Mouse (Mus musculus) natural killer cell, adult 2 months (primary cell): ENCODE data around the gene Lrrc56.

Experiments used
- DNase-seq, 2 experiments: peaks; one replicate each; pipeline ENCODE4 v3.0.0; 2022; ENCODE audit warnings: low spot score in 2 of 2

Lrrc56 gene

GRCm38 (mm10) chr7:141193948-141194347 is at the start of gene Lrrc56, which contains the start of gene Hras:
Gene Lrrc56, plus strand, starts transcription at chr7:141194157.
Gene Hras, minus strand, starts transcription at chr7:141194005.
- DNase-seq, result peak; percentile 95 to 96

GRCm38 (mm10) chr7:141144650-141145049 is 49.3 kb upstream of the Lrrc56 start:
- no peak for DNase-seq

GRCm38 (mm10) chr7:141145403-141145802 is 48.6 kb upstream of the Lrrc56 start:
- no peak for DNase-seq

GRCm38 (mm10) chr7:141146043-141146595 is 47.8 kb upstream of the Lrrc56 start:
- no peak for DNase-seq

GRCm38 (mm10) chr7:141147044-141147443 is 46.9 kb upstream of the Lrrc56 start:
- no peak for DNase-seq

- no peak for DNase-seq
Measured at GRCm38 (mm10) chr7:141148639-141149038, 45.3 kb upstream of the Lrrc56 start.

GRCm38 (mm10) chr7:141155362-141155761 is 38.6 kb upstream of the Lrrc56 start:
- no peak for DNase-seq

- DNase-seq, result no peak
Measured at GRCm38 (mm10) chr7:141164397-141164796, 29.6 kb upstream of the Lrrc56 start.

GRCm38 (mm10) chr7:141164850-141165249 is 29.1 kb upstream of the Lrrc56 start:
- DNase-seq, result peak in 1 of 2 experiments; percentile 17

GRCm38 (mm10) chr7:141167901-141168517 is 25.9 kb upstream of the Lrrc56 start:
- DNase-seq, result no peak

- peak; percentile 66 to 72 for DNase-seq
Measured at GRCm38 (mm10) chr7:141168518-141168953, 25.4 kb upstream of the Lrrc56 start.

GRCm38 (mm10) chr7:141169300-141169699 is 24.7 kb upstream of the Lrrc56 start:
- DNase-seq, result no peak

GRCm38 (mm10) chr7:141169866-141170265 is 24.1 kb upstream of the Lrrc56 start:
- no peak for DNase-seq

- peak; percentile 86 for DNase-seq
Measured at GRCm38 (mm10) chr7:141172116-141173006, 21.6 kb upstream of the Lrrc56 start, which contains the start of gene Rnh1. Gene Rnh1, minus strand, starts transcription at chr7:141172857.

GRCm38 (mm10) chr7:141173323-141173850 is 20.6 kb upstream of the Lrrc56 start:
- no peak for DNase-seq

GRCm38 (mm10) chr7:141175068-141175467 is 18.9 kb upstream of the Lrrc56 start:
- DNase-seq, result no peak

- DNase-seq, result peak; percentile 80 to 86
Measured at GRCm38 (mm10) chr7:141176173-141176572, 17.8 kb upstream of the Lrrc56 start.

- DNase-seq, result no peak
Measured at GRCm38 (mm10) chr7:141188194-141188593, 5.8 kb upstream of the Lrrc56 start.

GRCm38 (mm10) chr7:141188733-141189132 is 5.2 kb upstream of the Lrrc56 start:
- DNase-seq, result no peak

GRCm38 (mm10) chr7:141190220-141190619 is 3.7 kb upstream of the Lrrc56 start:
- DNase-seq, result no peak

GRCm38 (mm10) chr7:141191036-141191435 is 2.9 kb upstream of the Lrrc56 start:
- DNase-seq, result no peak
